Mouse (Mus musculus) megakaryocyte, embryonic 14.5 days (primary cell): Measurements from ENCODE around the gene Plod2. TPM values are rescaled to one million over a fixed set of nuclear protein-coding genes. Genes with fewer than 3 reads are reported as not detected.

ENCODE experiments used
- H3K27me3 ChIP-seq: replicated peaks from 2 replicates; pipeline ENCODE3; 2012; ENCODE audit warnings: inconsistent platforms
- H3K36me3 ChIP-seq: replicated peaks from 2 replicates; pipeline ENCODE3; 2012; ENCODE audit warnings: low read length, inconsistent platforms, mixed read lengths
- H3K4me1 ChIP-seq: 2 replicates; pipeline ENCODE4 v1.6.1; 2012; ENCODE audit warnings: inconsistent platforms
- H3K4me3 ChIP-seq: replicated peaks from 2 replicates; pipeline ENCODE3; 2012; ENCODE audit warnings: moderate library complexity, mild to moderate bottlenecking, inconsistent platforms
- H3K9me3 ChIP-seq: 2 replicates; pipeline ENCODE4 v1.6.1; 2012; ENCODE audit warnings: inconsistent platforms
- FLI1 ChIP-seq: IDR thresholded peaks from 2 replicates; pipeline ENCODE4 v1.6.1; 2012; ENCODE audit warnings: low read length, inconsistent platforms, mixed read lengths
- GATA1 ChIP-seq: IDR thresholded peaks from 3 replicates; pipeline ENCODE4 v1.6.1; 2012; ENCODE audit warnings: mixed read lengths, low read length, inconsistent platforms, borderline replicate concordance
- polyA plus RNA-seq: library from polyadenylated mRNA; stranded (reverse); fragments of >175 nt; gene quantifications from 2 replicates; pipeline ENCODE4 v1.2.3, GENCODE M21; 2012; ENCODE audit warnings: low replicate concordance; ENCODE audit not compliant: insufficient read depth

The Plod2 gene
- polyA plus RNA-seq, 1 experiment, result 1.6 TPM

DNA sequence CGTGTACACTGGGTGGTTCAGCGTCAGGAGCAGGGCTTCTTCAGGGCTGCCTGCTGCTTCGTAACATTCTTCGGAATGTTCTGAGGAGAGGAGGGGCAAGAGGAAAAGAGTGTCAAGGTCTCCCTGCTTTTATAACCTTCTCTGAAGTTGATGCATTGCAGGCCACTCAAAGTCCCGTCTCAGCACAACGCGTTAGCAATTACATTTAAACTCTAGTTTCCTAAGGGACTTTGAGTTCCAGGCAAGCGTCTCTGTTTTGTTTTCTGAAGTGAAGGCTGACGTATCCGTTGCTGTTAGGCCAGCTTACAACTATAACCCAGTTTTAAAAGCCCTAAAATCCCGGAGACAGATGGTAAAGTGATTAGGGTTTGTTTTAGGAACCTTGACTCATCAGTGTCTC is 55.8 kb downstream of the Plod2 start:
- H3K9me3 ChIP-seq, result no peaks in the 10 kb centered on the region
- no peak overlapping the region for H3K4me3 ChIP-seq
- H3K36me3 ChIP-seq, result peaks cover 60% of the 10 kb centered on the region
- peaks cover 6% of the 10 kb centered on the region for H3K4me1 ChIP-seq
- no peaks in the 10 kb centered on the region for H3K27me3 ChIP-seq
- TF ChIP-seq GATA1 (no peak), FLI1 (no peak)

DNA sequence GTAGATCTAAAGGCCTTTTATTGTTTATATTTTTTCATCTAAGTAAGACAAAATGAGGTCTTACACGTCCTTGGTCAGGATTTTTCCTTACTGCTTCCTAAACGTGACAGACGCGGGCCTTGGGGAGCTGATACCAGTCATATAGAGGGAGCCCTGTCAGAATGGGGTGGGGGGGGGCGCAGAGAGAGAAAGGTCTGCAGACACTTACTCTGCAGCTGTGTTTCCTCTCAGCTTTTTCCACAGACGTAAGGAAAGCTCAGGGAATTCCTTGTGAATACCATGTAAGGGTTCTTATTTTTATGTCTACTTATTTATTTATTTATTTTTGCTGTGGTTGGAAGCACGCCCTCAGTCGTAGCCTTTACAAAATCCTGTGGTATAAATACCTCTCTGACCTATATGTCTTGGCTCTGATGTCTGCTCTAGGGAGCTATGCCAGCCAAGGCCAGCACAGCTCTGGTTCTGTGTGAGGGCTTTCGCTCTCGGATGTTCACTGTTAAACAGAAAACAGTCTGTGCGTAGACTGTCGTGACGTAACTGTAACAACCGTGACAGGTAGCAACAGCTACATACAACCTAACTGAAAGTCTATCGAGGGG is 58.0 kb downstream of the Plod2 start:
- peaks cover 6% of the 10 kb centered on the region for H3K4me1 ChIP-seq
- H3K4me3 ChIP-seq, result no peak overlapping the region
- no peaks in the 10 kb centered on the region for H3K9me3 ChIP-seq
- H3K27me3 ChIP-seq, result no peaks in the 10 kb centered on the region
- TF ChIP-seq GATA1 (no peak), FLI1 (no peak)
- peaks cover 56% of the 10 kb centered on the region for H3K36me3 ChIP-seq

DNA sequence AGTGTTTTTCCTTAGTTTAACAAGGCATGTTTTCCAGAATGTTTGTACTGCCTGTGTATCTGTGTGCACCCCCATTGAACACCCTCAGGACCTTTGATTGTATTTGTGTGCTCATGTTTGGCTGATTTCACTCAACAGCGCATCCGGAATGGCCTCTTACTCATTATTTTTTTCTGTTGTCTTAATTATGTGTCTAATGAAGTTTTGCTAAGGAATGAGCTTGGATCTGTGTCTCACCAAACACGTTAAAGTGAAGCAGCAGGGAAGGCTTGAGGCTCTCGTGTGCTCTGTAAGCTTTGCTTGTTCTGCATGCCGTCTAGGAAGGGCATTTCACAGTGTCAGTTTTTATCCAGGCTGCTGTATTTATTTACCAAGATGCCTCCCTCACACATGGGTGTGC is 59.5 kb downstream of the Plod2 start:
- Histone ChIP-seq H3K36me3 (peaks cover 67% of the 10 kb centered on the region), H3K4me1 (peaks cover 6% of the 10 kb centered on the region), H3K9me3 (no peaks in the 10 kb centered on the region), H3K27me3 (no peaks in the 10 kb centered on the region), H3K4me3 (no peak overlapping the region)
- TF ChIP-seq FLI1 (no peak), GATA1 (no peak)

DNA sequence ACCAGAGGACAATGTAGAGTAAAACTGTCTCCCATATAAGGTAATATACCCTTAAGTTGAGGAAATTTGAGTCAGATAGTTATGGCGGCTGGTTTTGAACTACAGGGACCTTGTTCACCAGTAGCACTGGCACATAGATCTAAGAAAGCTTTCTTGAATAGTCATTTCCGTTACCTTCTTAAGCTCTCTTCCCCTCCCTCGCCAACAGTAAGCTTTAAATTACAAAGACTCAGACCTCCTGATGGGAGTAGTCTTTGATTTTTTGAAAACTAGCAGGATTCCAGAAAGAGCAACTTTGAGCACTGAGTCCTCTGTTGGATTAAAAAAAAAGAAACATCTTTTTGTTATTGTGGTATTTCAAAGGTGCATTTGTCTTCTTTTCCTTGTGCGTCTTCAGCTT is 61.5 kb downstream of the Plod2 start:
- H3K4me1 ChIP-seq, result peaks cover 3% of the 10 kb centered on the region; the same call in 1 of the 2 replicates
- H3K9me3 ChIP-seq, result no peaks in the 10 kb centered on the region
- TF ChIP-seq GATA1, result no peak
- no peak for TF ChIP-seq FLI1
- peaks cover 58% of the 10 kb centered on the region for H3K36me3 ChIP-seq
- no peak overlapping the region for H3K4me3 ChIP-seq
- H3K27me3 ChIP-seq, result no peaks in the 10 kb centered on the region

DNA sequence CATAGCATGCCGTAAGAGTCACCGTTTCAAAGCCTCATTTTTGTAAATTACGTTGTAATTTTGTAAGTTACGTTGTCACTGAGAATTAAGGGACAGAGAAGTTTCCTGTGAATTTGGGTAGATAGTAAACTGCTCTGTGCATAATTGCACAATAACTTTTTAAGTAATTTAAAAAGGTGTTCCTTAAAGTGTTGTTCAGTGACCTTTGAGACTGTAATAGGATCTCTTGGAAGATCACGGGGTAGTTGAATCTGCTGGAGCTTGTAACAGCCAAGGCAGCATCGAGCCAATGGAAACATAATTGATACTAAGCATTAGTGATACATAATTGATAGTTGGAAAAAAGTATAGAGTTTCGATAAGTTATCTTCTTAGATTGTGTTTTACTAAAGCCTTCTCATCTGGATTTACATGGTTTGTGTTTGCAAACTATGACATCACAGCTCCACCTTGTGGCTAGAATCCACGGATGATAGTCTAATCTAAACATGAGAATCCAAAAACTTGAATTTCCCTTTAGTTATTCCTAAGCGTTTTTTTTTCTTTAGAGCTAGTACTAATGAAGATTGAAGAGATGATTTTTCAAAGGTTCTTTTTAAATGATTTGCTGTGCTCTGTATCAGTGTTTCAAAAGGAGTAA is 68.7 kb downstream of the Plod2 start:
- Histone ChIP-seq H3K4me1 (peaks cover 9% of the 10 kb centered on the region), H3K4me3 (no peak overlapping the region), H3K36me3 (peaks cover 15% of the 10 kb centered on the region), H3K27me3 (no peaks in the 10 kb centered on the region), H3K9me3 (no peaks in the 10 kb centered on the region)
- TF ChIP-seq FLI1 (no peak), GATA1 (no peak)

DNA sequence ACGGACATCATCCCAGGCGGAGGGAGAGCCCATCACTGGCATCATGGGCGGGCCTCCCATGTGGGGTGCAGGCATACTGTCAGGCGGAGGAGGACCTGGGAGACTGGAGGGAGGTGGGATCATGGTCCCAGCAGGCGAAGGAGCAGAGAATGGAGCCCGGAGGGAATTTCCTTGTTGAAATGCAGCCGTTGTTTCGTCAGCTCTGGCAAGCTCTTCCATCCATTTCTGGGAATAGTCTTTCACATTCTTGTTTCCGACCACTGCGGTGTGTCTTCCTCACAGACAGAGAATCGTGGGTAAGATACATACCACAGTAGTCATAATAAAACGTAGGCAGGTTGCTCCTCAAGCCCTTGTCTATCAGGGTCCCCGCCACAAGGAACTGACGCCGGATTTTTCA is 70.6 kb downstream of the Plod2 start:
- no peaks in the 10 kb centered on the region for H3K9me3 ChIP-seq
- H3K4me3 ChIP-seq, result no peak overlapping the region
- TF ChIP-seq FLI1, result no peak
- no peak for TF ChIP-seq GATA1
- H3K36me3 ChIP-seq, result no peaks in the 10 kb centered on the region
- no peaks in the 10 kb centered on the region for H3K27me3 ChIP-seq
- peaks cover 7% of the 10 kb centered on the region for H3K4me1 ChIP-seq

DNA sequence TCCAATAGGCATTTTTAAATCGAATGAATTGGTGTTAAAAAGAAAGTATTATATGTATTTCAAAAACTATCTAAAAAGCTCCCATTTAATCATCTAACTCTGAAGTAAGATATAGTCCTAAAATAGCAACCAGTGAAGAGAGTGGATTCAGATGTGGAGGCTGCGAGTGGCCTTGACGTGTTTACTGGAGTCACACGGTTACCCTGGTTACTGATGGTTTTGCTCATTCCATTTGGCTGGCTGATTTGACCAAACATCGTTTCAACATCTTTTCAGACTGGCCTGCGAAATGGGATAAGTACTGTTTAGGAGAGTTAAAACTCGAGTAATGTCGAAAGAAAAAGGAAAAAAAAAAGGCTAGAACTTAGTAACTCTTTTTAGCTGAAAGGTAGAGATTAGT is 71.2 kb downstream of the Plod2 start:
- no peaks in the 10 kb centered on the region for H3K27me3 ChIP-seq
- H3K4me1 ChIP-seq, result peaks cover 6% of the 10 kb centered on the region; the same call in 1 of the 2 replicates
- TF ChIP-seq GATA1, result no peak
- TF ChIP-seq FLI1, result no peak
- no peak overlapping the region for H3K4me3 ChIP-seq
- H3K36me3 ChIP-seq, result no peaks in the 10 kb centered on the region
- no peaks in the 10 kb centered on the region for H3K9me3 ChIP-seq

DNA sequence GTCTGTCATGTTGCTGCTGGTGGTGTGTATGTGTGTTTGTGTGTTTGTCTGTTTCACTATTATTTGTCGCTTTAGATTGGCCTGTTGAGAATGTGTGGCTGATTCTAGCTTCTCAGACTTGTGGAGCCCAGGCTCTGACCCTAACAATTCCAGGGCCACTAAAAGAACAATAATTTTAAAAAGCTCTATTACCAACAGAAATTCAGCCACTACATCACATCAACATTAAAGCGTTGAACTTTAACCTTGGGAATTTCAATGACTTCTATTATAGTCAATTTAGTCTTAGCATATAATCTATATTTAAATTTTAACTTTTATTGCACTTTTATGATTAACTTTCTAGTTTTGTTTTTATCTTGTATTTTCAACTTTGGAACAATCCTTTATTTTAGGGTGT is 74.4 kb downstream of the Plod2 start:
- H3K4me1 ChIP-seq, result peaks cover 6% of the 10 kb centered on the region; the same call in 1 of the 2 replicates
- H3K27me3 ChIP-seq, result no peaks in the 10 kb centered on the region
- H3K36me3 ChIP-seq, result no peaks in the 10 kb centered on the region
- H3K9me3 ChIP-seq, result no peaks in the 10 kb centered on the region
- H3K4me3 ChIP-seq, result no peak overlapping the region
- TF ChIP-seq GATA1 (no peak), FLI1 (no peak)

DNA sequence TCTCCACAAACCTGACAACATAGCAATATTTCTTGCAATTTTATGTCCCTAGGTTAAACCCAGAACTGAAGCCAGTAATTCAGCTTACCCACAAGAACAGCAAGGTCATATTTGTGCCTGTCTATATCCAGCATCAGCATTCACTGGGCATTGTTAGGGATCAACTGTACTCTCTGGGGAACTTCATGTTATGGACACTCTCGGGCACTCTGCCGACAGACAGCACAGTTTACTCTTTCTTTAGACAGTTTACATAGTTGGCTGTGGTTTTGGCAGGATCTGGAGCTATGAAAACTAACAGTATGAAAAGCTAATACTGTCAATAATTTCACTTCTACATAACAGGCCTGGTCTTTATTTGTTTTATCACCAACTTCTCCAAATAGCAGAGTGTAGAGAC is 75.4 kb downstream of the Plod2 start:
- Histone ChIP-seq H3K27me3 (no peaks in the 10 kb centered on the region), H3K4me1 (peaks cover 6% of the 10 kb centered on the region; the same call in 1 of the 2 replicates), H3K4me3 (no peak overlapping the region), H3K36me3 (no peaks in the 10 kb centered on the region), H3K9me3 (no peaks in the 10 kb centered on the region)
- TF ChIP-seq GATA1 (no peak), FLI1 (no peak)

DNA sequence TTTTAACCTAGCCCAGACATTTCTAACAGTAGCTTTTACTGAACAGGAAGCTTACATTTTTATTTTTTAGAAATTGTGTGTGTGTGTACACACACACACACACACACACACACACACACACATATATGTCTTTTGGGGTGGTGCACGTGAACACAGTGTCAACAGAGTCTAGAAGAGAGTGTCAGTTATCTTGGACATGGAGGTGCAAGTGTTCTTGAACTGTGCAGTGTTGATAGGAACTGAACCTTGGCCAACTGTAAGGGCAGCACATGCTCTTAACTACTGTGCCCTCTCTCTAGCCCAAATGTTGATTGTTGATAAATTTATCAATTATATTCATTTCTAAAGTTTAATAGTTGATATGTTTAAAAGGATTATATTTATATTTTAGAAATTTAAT is 78.1 kb downstream of the Plod2 start:
- Histone ChIP-seq H3K27me3 (no peaks in the 10 kb centered on the region), H3K4me3 (no peak overlapping the region), H3K9me3 (no peaks in the 10 kb centered on the region), H3K4me1 (no peaks in the 10 kb centered on the region), H3K36me3 (no peaks in the 10 kb centered on the region)
- TF ChIP-seq FLI1, result no peak
- TF ChIP-seq GATA1, result no peak

DNA sequence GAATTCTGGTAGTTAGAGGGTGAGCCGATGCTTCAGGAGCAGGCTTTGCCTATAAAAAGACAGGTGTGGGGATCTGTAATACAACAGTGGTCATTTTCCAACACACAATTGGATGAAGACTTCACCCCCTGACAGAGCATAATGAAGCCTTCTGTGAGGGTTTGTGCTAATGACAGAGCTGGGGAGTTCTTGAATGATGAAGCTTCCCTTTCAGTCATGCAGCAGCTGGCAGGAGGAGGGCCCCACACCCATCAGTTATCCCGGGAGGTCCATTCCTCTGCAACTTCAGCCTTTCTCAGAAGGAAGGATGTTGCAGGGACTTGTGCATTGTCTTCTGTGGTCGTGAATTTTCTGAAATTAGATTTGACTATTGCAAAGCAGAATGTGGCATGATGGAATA is 79.2 kb downstream of the Plod2 start:
- TF ChIP-seq GATA1 (no peak), FLI1 (no peak)
- no peaks in the 10 kb centered on the region for H3K27me3 ChIP-seq

More for the DNA sequence above, 79.2 kb downstream of the Plod2 start:
- H3K9me3 ChIP-seq, result no peaks in the 10 kb centered on the region
- no peak overlapping the region for H3K4me3 ChIP-seq
- no peaks in the 10 kb centered on the region for H3K4me1 ChIP-seq
- no peaks in the 10 kb centered on the region for H3K36me3 ChIP-seq
